Mouse (Mus musculus) lung, postnatal 0 days (tissue): ENCODE measurements around the gene Cdc6.
A peak's percentile ranks its signal among the peaks of the same experiment; 100 is the strongest.

ENCODE experiments used
- CTCF ChIP-seq: IDR thresholded peaks from 2 replicates; pipeline ENCODE4 v1.5.1; 2016; ENCODE audit warnings: antibody characterized with exemption, mild to moderate bottlenecking
- EP300 ChIP-seq: IDR thresholded peaks from 2 replicates; pipeline ENCODE4 v1.6.1; 2016; ENCODE audit warnings: antibody characterized with exemption, mild to moderate bottlenecking, control low read depth

- TF ChIP-seq CTCF (peak; percentile 95), EP300 (no peak)
Measured at GRCm38 (mm10) chr11:98972215-98972614, 64.6 kb downstream of the Cdc6 start.
